Mouse (Mus musculus): ENCODE measurements around the gene Tnr. TPM values are rescaled to one million over a fixed set of nuclear protein-coding genes. Genes with fewer than 3 reads are reported as not detected.

Tnr gene
- polyA plus RNA-seq, 1 experiment from 2014 or later, result 0.08 TPM

DNA sequence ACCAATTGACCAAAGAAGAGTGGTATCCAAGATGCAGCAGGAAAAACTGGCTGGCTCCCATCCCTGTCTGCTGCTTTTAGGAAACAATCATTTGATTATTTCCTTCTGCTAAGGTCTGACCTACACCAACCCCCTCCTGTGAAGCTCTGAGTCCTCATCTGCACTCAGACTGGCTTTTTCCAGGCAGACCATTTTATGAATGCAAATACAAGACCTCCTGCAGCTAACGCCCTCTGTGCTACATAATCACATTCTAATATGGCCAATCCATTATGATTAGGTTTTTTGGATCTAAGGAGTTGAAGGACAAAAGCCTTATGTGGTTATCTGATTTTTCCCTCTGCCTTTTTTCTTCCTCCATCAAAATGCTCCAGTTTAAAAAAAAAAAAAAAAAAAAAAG, 342.1 kb downstream of the Tnr start:
- Histone ChIP-seq H3K4me1 (no peaks in the 10 kb centered on the region), H3K9ac (no peak overlapping the region), H3K9me3 (no peaks in the 10 kb centered on the region), H3K4me3 (no peak overlapping the region), H3K4me2 (no peak overlapping the region), H3K36me3 (no peaks in the 10 kb centered on the region), H3K27me3 (no peaks in the 10 kb centered on the region), H3K27ac (no peak overlapping the region)
- 36% methylated on average over 1 of the region's 1 CpGs for WGBS
- ATAC-seq (ENCODE audit: insufficient number of reproducible peaks, low FRiP score, low TSS enrichment, low read depth), result no peak

GRCm38 (mm10) chr1:159869619-159870441, 346.3 kb downstream of the Tnr start:
- Histone ChIP-seq H3K4me3 (no peak overlapping the region), H3K9me3 (no peaks in the 10 kb centered on the region), H3K36me3 (no peaks in the 10 kb centered on the region), H3K9ac (no peak overlapping the region), H3K27me3 (no peaks in the 10 kb centered on the region), H3K27ac (no peak overlapping the region), H3K4me1 (no peaks in the 10 kb centered on the region), H3K4me2 (no peak overlapping the region)
- ATAC-seq (ENCODE audit: insufficient number of reproducible peaks, low FRiP score, low TSS enrichment, low read depth), result no peak
- WGBS, result 78% methylated on average over 6 of the region's 6 CpGs

- H3K27ac ChIP-seq, result no peak overlapping the region
- no peak overlapping the region for H3K4me2 ChIP-seq
- H3K4me1 ChIP-seq, result no peaks in the 10 kb centered on the region
- no peak for ATAC-seq (ENCODE audit: insufficient number of reproducible peaks, low FRiP score, low TSS enrichment, low read depth)
- no peak overlapping the region for H3K9ac ChIP-seq
- no peaks in the 10 kb centered on the region for H3K27me3 ChIP-seq
- no peaks in the 10 kb centered on the region for H3K36me3 ChIP-seq
- no peak overlapping the region for H3K4me3 ChIP-seq
- no peaks in the 10 kb centered on the region for H3K9me3 ChIP-seq
- 84% methylated on average over 3 of the region's 3 CpGs for WGBS
These were observed 349.3 kb downstream of the Tnr start for GRCm38 (mm10) chr1:159872866-159873265.

DNA sequence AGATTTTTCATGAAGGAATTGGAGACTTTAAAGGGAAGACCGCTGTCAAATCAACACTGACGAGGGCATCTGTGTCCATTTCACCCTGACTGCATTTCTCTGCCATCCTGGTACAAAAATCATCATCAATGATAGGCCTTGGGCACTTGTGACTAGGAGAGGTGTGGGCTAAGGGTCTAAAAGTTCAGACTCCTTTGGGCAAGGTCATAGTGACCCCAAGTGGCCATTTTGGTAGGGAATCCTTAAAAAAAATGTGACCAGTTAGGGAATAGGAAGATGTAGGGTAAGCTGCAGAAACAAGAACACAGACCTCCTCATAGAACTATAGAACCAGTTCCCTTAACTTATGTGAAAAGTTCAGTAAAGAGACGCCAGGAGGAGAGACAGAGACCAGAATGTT, 355.1 kb downstream of the Tnr start:
- H3K27me3 ChIP-seq, result no peaks in the 10 kb centered on the region

GRCm38 (mm10) chr1:159879866-159880265, 356.3 kb downstream of the Tnr start:
- Histone ChIP-seq H3K4me3 (no peak overlapping the region), H3K27ac (no peak overlapping the region)

More for the DNA sequence above, 355.1 kb downstream of the Tnr start:
- Histone ChIP-seq H3K27ac (no peak overlapping the region), H3K9ac (no peak overlapping the region), H3K36me3 (no peaks in the 10 kb centered on the region), H3K4me3 (no peak overlapping the region), H3K4me2 (no peak overlapping the region), H3K9me3 (no peaks in the 10 kb centered on the region), H3K4me1 (no peaks in the 10 kb centered on the region)
- 59% methylated on average over 3 of the region's 3 CpGs for WGBS
- ATAC-seq (ENCODE audit: insufficient number of reproducible peaks, low FRiP score, low TSS enrichment, low read depth), result no peak

DNA sequence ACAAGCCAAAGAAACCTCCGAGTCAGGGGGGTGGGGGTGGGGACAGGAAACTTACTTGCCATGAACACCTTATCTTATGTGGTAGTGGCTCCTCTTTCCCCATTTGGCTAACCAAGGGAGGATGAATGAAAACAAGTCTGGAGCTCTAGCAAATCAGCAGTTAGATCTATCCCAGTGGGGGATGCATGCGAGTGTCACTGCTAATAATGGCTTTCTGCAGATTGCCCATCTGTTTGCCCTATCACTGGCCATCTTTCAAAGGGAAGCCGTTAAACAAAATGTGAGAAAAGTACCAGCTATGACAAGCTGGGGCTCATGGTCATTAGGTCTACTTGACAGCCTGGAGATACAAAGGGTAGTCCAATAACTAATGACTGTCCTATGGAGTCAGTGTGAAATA, 361.9 kb downstream of the Tnr start:
- no peak for ATAC-seq (ENCODE audit: insufficient number of reproducible peaks, low FRiP score, low TSS enrichment, low read depth)
- Histone ChIP-seq H3K4me2 (no peak overlapping the region), H3K36me3 (no peaks in the 10 kb centered on the region), H3K27ac (no peak overlapping the region), H3K9me3 (no peaks in the 10 kb centered on the region), H3K4me1 (no peaks in the 10 kb centered on the region), H3K27me3 (no peaks in the 10 kb centered on the region), H3K9ac (no peak overlapping the region), H3K4me3 (no peak overlapping the region)
- WGBS, result 48% methylated on average over 3 of the region's 3 CpGs

More at GRCm38 (mm10) chr1:159879866-159880265, 356.3 kb downstream of the Tnr start:
- ATAC-seq (ENCODE audit: insufficient number of reproducible peaks, low FRiP score, low TSS enrichment, low read depth), result no peak
- no peaks in the 10 kb centered on the region for H3K36me3 ChIP-seq
- H3K4me2 ChIP-seq, result no peak overlapping the region
- no peaks in the 10 kb centered on the region for H3K9me3 ChIP-seq
- no peaks in the 10 kb centered on the region for H3K4me1 ChIP-seq
- no peaks in the 10 kb centered on the region for H3K27me3 ChIP-seq
- no peak overlapping the region for H3K9ac ChIP-seq
- 75% methylated on average over 4 of the region's 4 CpGs for WGBS

DNA sequence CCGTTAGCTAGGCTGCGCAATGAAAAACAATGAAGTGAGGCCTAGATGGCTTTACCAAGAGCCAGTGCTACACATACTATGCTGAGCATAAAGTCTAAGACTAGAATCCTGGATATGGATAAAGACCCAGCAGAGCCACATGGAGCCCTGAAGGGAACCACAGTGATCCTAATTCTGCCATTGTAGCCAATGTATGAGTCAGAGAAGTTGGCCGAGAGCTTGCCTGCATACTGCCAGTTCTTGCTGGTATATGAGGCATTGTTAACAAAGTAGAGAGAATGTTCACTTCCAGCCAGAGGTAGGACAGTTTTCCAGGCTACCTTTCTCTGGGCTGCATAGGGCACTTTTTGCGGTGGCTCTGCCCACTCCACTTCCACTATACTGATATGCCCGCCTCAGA, 365.0 kb downstream of the Tnr start:
- no peaks in the 10 kb centered on the region for H3K27me3 ChIP-seq
- H3K9ac ChIP-seq, result no peak overlapping the region
- no peak overlapping the region for H3K4me2 ChIP-seq
- H3K4me3 ChIP-seq, result no peak overlapping the region
- ATAC-seq (ENCODE audit: insufficient number of reproducible peaks, low FRiP score, low TSS enrichment, low read depth), result no peak
- no peaks in the 10 kb centered on the region for H3K9me3 ChIP-seq
- H3K4me1 ChIP-seq, result no peaks in the 10 kb centered on the region
- no peaks in the 10 kb centered on the region for H3K36me3 ChIP-seq
- H3K27ac ChIP-seq, result no peak overlapping the region
- WGBS, result 97% methylated on average over 5 of the region's 5 CpGs

DNA sequence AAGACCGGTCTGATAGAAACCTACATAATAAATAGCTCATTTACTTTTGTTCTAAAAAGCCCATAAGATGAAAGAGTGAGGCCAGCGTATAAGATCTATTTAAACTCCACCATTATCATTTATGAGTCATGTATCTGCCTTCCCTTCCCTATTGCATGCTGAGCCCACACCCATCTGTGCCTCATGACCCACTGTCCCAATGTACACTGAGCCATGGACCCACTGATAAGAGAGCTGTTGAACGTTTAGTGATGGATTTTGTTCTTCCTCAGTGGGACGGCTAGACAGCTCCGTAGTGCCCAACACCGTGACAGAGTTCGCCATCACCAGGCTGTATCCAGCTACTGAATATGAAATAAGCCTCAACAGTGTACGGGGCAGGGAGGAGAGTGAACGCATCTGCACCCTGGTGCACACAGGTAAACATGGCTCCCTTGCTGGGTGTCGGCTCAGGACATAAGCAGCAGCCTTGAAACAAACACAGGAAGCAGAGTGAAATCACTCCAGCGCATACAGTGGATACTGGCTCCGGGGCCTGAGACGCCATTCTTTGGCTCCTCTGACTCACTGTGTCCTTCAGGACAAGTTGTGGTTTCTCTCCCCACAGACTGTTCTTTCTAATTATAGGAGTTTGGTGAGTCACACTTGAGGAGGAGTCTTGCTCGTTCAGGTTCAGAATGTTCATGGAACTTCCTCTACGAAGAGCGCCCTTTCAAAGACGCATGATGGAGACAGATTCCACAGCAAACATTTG, 365.6 kb downstream of the Tnr start:
- Histone ChIP-seq H3K4me2 (no peak overlapping the region), H3K9me3 (no peaks in the 10 kb centered on the region), H3K9ac (no peak overlapping the region), H3K4me1 (no peaks in the 10 kb centered on the region), H3K4me3 (no peak overlapping the region), H3K27me3 (no peaks in the 10 kb centered on the region), H3K27ac (no peak overlapping the region), H3K36me3 (no peaks in the 10 kb centered on the region)
- ATAC-seq (ENCODE audit: insufficient number of reproducible peaks, low FRiP score, low TSS enrichment, low read depth), result no peak
- WGBS, result 85% methylated on average over 17 of the region's 17 CpGs

GRCm38 (mm10) chr1:159890524-159890923, 367.0 kb downstream of the Tnr start:
- H3K27ac ChIP-seq, result no peak overlapping the region
- H3K4me2 ChIP-seq, result no peak overlapping the region
- H3K4me1 ChIP-seq, result no peaks in the 10 kb centered on the region
- no peak overlapping the region for H3K4me3 ChIP-seq
- no peak for ATAC-seq (ENCODE audit: insufficient number of reproducible peaks, low FRiP score, low TSS enrichment, low read depth)
- no peak overlapping the region for H3K9ac ChIP-seq
- 81% methylated on average over 5 of the region's 5 CpGs for WGBS
- no peaks in the 10 kb centered on the region for H3K36me3 ChIP-seq
- no peaks in the 10 kb centered on the region for H3K9me3 ChIP-seq
- H3K27me3 ChIP-seq, result no peaks in the 10 kb centered on the region

GRCm38 (mm10) chr1:159895094-159895493, 371.5 kb downstream of the Tnr start:
- H3K9me3 ChIP-seq, result no peaks in the 10 kb centered on the region
- no peaks in the 10 kb centered on the region for H3K36me3 ChIP-seq
- no peak overlapping the region for H3K4me3 ChIP-seq
- 71% methylated on average over 3 of the region's 3 CpGs for WGBS
- no peaks in the 10 kb centered on the region for H3K4me1 ChIP-seq
- H3K9ac ChIP-seq, result no peak overlapping the region
- H3K27me3 ChIP-seq, result no peaks in the 10 kb centered on the region
- no peak for ATAC-seq (ENCODE audit: insufficient number of reproducible peaks, low FRiP score, low TSS enrichment, low read depth)
- H3K4me2 ChIP-seq, result no peak overlapping the region
- H3K27ac ChIP-seq, result no peak overlapping the region

- no peak for ATAC-seq (ENCODE audit: insufficient number of reproducible peaks, low FRiP score, low TSS enrichment, low read depth)
- H3K4me1 ChIP-seq, result no peaks in the 10 kb centered on the region
- no peaks in the 10 kb centered on the region for H3K36me3 ChIP-seq
- no peak overlapping the region for H3K4me3 ChIP-seq
- no peaks in the 10 kb centered on the region for H3K9me3 ChIP-seq
- WGBS, result 62% methylated on average over 3 of the region's 3 CpGs
- no peak overlapping the region for H3K4me2 ChIP-seq
- H3K9ac ChIP-seq, result no peak overlapping the region
- H3K27me3 ChIP-seq, result no peaks in the 10 kb centered on the region
- H3K27ac ChIP-seq, result no peak overlapping the region
These were observed 376.4 kb downstream of the Tnr start for GRCm38 (mm10) chr1:159899991-159900390.

DNA sequence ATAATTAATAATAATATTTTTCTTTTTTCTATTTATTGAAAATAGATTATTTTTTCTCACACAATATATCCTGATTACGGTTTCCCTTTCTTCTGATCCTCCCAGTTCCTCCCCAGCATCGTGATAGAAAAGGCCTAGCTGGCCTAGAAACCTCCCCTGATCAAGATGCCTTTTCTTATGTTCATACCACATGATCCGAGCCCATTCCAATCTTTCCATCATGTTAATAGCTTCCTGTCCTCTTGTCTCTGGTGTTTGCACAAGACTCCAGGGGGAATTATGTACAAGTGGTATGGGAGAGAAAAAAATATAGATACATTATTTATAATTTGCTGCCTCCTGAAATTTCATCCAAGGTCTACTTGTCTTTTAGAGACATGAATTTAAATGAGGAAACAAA, 377.1 kb downstream of the Tnr start:
- WGBS, result 68% methylated on average over 3 of the region's 3 CpGs
- no peaks in the 10 kb centered on the region for H3K27me3 ChIP-seq
- H3K9ac ChIP-seq, result no peak overlapping the region
- no peak for ATAC-seq (ENCODE audit: insufficient number of reproducible peaks, low FRiP score, low TSS enrichment, low read depth)
- no peaks in the 10 kb centered on the region for H3K36me3 ChIP-seq
- H3K4me1 ChIP-seq, result no peaks in the 10 kb centered on the region
- H3K9me3 ChIP-seq, result no peaks in the 10 kb centered on the region
- H3K4me2 ChIP-seq, result no peak overlapping the region
- no peak overlapping the region for H3K27ac ChIP-seq
- no peak overlapping the region for H3K4me3 ChIP-seq

All from limb, embryonic 15.5 days (tissue).